Mouse (Mus musculus) subcutaneous adipose tissue, adult 2 months (tissue): Measurements from ENCODE around the gene Otud3. TPM values are rescaled to one million over a fixed set of nuclear protein-coding genes. Genes with fewer than 3 reads are reported as not detected.

Experiments used
- polyA plus RNA-seq: library from polyadenylated mRNA; depleted of rRNA; stranded (reverse); fragments of >200 nt; gene quantifications from 2 replicates; pipeline ENCODE4 v1.2.3, GENCODE M21; 2012; ENCODE audit warnings: low replicate concordance; rRNA removed

Otud3 gene
- 9.3 and 9.5 TPM in 2 replicates for polyA plus RNA-seq

DNA sequence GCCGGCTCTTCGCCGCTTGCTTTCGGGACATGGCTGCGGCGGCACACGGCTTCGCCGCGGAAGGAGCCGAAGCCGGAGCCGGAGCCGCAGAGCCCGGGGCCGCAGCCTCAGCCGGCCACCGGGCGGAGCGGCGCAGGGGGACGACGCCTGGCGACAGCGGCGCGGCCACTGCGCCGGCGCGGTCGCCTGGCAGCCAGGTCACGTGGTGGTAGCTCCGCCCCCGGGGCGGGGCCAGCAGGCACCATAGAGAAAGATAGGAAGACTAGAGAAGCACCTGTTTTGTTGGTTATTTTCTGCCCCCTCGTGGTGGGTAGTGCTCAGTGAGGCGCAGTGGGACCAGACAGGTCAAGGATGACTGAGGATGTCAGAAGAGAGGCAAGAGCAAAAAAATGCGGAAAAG is at the start of gene Otud3:
Gene Otud3 (minus strand): TSS at position 149 of the 400 bp plus-strand sequence.

DNA sequence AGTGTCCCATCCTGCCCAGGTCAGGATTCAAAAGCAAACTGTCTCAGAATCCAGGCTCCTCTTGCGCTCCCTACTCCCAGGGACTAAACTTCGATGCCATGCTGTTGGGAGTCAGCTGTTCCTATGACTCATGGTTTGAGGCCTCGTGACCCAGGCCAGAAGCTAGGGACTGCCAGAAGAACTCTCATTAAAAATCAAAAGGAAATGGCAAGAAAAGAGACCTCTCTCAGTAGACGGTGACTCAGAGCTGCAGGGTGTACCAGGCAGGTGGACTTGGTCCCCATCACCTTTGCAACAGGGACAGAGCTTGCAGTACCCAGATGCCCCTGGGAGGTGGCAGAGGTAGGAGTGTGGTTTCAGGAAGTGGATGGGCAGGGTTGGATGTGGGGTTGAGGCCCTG is 36.0 kb downstream of the Otud3 start, which contains the start of gene Pla2g2e:
Gene Pla2g2e (plus strand): TSS at position 212 of the 400 bp plus-strand sequence.

DNA sequence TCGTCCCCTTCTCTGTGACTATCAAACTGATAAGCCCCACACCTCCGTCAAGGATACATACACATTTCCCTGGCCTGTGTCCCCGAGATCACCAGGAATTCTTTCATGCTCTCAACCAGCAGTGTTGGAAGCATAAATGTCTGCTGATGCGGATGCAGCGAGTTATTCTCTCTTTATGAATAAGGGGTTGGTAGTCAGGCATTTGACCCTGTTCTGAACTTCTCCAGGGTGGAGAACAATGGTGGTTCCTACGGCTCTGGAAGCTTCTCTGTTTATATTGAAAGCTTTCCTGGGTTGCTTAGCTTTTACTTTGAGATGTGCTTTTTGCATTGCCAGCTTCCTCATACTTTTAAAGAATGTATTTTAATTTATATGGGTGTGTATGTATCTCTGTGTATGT is 39.9 kb downstream of the Otud3 start, which contains the start of gene Gm13030:
Gene Gm13030 (minus strand): TSS at position 101 of the 400 bp plus-strand sequence.

GRCm38 (mm10) chr4:138863344-138863998 is 50.3 kb downstream of the Otud3 start, which contains the start of gene Pla2g5:
Gene Pla2g5 (minus strand): TSS chr4:138863482.

Other genes with a start within 250 kb of the Otud3 start
- 0.12 TPM in 1 of 2 replicates, not detected in the other for gene Pla2g2c, start 189.2 kb downstream of the Otud3 start, polyA plus RNA-seq
- gene Ubxn10, start 176.8 kb downstream of the Otud3 start, polyA plus RNA-seq, result 0.27 and 2.8 TPM in 2 replicates
- not detected in 2 replicates for gene Pla2g2f, start 156.3 kb downstream of the Otud3 start, polyA plus RNA-seq
- gene Pla2g2d, start 138.2 kb downstream of the Otud3 start, polyA plus RNA-seq, result 7.6 and 13.3 TPM in 2 replicates
- gene Pla2g5, start 50.5 kb downstream of the Otud3 start, polyA plus RNA-seq, result 5.8 and 11.2 TPM in 2 replicates
- gene Gm13030, start 40.0 kb downstream of the Otud3 start, polyA plus RNA-seq, result 0.51 TPM in 1 of 2 replicates, not detected in the other
- gene Pla2g2e, start 36.0 kb downstream of the Otud3 start, polyA plus RNA-seq, result 2.8 and 35.2 TPM in 2 replicates
- 0.09 and 1.5 TPM in 2 replicates for gene Rnf186, start 53.2 kb upstream of the Otud3 start, polyA plus RNA-seq
- 12.7 and 15.2 TPM in 2 replicates for gene Tmco4, start 58.9 kb upstream of the Otud3 start, polyA plus RNA-seq
- 0.09 and 0.46 TPM in 2 replicates for gene Htr6, start 161.6 kb upstream of the Otud3 start, polyA plus RNA-seq
- gene Nbl1, start 179.0 kb upstream of the Otud3 start, polyA plus RNA-seq, result 127 and 651 TPM in 2 replicates
- 75.1 and 94.2 TPM in 2 replicates for gene Minos1, start 217.2 kb upstream of the Otud3 start, polyA plus RNA-seq